Mouse (Mus musculus): Measurements from ENCODE around the gene Gnai2.
"Not testable (repeated sequence)": the region's sequence is repeated elsewhere in the genome, so short reads cannot be mapped to it uniquely, and the experiment has no call there.

Gnai2 gene

DNA sequence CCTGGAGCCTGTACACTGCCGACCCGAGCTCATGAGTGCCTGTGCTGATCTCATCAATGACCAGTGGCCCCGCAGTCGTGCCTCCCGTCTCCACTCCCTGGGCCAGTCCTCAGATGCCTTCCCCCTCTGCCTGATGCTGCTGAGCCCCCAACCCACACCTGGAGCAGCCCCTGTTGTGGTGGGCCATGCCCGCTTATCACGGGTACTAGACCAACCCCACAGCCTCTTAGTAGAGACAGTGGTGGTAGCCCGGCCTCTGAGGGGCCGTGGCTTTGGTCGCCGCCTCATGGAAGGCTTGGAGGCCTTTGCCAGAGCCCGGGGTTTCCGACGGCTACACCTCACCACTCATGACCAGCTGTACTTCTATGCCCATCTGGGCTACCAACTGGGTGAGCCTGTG, 52.0 kb downstream of the Gnai2 start:
- no peak for DNase-seq

DNA sequence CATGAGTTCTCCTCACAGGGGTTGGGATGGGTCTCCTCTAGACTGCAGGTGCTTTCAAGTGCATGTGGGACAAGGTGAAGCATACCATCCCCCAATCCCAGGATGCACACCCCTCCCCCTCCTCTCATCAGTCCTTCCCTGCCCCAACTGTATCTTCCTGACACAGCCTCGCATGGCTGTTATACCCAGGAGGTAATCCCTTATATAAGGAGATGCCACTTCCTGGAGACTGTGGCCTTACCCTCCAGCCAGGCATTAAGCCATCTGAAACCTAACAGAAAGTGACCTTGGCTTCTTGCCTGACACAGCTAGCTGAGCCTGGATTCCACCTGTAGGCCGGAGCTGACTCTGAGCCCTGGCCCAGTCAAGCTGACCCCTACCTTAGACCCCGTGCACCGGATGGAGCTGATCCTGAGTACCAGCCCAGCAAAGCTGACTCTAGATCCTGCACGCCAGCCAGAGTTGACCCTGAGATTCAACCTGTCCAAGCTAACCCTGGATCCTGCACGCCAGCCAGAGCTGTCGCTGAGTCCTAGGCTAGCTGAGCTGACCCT, 52.6 kb downstream of the Gnai2 start:
- peak; percentile 61 for DNase-seq

DNA sequence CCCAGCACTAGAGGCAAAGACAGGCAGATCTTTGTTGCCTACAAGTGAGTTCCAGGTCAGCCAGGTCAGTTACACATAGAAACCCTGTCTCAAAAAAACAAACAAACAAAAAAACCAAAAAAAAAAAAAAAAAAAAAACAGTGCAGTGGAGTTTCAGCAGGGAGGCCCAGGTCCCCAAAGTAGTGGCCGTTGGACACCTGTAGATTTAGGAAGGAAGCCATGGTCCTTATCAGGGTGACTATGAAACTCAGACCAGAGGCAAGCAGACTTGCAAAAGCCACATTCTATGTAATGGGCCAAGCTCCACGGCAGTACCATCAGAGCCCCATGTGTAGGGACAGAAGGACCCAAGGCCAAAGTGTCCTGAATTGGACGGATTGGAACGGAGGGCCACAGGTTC, 53.6 kb downstream of the Gnai2 start:
- no peak for DNase-seq

DNA sequence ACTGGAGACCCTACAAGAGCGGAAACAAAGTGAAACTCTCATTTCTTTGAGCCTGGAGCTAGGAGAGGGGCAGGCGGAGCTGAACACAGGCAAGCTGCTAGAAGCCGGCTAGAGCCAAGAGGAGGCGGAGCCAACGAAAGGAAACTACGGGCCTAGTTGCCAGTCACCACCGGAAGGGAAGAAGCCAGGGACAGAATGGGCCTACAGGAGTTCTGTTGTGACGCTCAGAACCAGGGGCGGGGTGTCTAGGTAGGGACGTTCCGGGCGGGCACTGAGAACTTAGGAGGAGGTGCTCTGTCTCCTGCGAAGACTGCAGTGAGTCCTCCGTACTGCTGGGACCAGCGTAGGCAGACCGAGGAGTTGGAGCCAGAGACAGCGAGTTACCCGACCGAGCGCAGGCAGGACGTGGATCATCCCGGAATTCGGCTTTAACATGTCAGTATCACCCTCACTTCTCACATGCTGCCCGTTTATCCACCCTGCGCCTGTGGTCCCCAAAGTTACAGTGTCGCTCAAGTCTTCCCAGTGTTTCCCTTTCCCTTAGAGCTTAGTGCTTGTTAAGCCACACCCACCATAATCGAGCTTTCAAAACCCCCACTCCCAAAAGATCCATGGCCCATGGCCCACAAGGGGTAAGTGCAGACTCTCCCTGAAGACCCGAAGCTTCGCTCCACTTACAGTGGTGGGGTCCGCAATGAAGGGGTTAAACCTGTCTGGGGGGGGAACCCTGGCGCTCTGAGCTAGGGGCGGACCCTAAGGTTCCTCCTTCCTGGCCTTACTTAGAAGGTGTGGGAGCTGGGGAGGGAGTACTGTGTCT, 54.5 kb downstream of the Gnai2 start, which contains the start of gene Hyal3:
Gene Hyal3 (plus strand): TSS at position 318 of the 817 bp plus-strand sequence.
- peak; percentile 97 for DNase-seq

DNA sequence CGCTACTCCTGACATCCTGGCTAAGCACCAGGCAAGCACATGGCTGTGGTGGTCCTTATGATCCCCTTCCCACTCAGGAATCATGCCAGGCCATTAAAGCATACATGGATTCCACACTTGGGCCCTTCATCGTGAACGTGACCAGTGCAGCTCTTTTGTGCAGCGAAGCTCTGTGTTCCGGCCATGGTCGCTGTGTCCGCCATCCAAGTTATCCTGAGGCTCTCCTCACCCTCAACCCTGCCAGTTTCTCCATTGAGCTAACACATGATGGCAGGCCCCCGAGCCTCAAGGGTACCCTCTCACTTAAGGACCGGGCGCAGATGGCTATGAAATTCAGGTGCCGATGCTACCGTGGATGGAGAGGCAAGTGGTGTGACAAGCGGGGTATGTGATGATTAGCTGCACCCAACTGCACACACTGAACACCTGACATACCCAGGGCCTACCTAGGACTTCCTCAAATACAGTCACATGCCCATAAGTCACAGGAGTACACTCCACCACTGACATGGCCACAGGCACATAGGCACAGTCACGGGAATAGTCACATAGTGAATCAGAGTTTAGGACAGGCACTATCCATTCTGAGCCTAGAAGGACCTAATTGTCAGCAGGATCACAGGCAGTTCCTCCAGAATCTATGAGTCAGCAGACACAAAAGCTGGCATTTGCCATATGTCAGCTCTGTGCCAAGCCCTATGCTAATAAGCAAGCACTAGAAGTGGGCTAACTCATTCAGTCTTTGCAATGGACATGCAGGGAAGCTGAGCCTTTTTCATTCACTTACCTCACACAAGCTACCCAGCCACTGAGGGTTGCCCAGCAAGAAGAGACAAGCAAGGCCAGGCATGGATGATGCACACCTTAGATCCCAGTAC, 55.9 kb downstream of the Gnai2 start:
- DNase-seq: no peak

DNA sequence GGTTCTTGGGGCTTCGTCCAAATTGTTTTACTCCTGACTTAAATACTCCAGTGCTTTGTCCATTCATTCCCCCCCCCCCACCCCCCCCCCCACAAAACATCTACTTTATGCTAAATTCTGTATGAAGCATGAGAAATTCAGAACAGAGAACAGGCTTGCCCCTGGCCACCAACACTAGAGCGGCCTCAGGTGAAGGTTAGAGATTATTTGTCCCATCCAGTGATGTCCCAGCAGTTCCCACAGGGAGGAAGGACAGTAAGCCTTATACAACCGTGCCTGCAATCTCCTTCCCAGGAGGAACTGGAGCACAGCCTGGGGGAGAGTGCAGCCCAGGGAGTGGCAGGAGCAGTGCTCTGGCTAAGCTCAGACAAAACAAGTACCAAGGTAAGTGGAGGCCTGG, 56.6 kb downstream of the Gnai2 start, which contains the start of gene Naa80:
Gene Naa80 (plus strand): TSS at position 301 of the 400 bp plus-strand sequence.
- DNase-seq: no peak

DNA sequence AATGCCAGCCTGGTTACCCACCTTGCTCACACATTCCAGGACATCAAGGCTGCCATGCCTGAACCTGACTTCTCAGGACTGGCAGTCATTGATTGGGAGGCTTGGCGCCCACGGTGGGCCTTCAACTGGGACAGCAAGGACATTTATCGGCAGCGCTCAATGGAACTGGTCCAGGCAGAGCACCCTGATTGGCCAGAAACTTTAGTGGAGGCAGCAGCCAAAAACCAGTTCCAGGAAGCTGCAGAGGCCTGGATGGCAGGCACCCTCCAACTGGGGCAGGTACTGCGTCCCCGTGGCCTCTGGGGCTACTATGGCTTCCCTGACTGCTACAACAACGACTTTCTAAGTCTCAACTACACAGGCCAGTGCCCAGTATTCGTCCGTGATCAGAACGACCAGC, 57.3 kb downstream of the Gnai2 start:
- DNase-seq: no peak

DNA sequence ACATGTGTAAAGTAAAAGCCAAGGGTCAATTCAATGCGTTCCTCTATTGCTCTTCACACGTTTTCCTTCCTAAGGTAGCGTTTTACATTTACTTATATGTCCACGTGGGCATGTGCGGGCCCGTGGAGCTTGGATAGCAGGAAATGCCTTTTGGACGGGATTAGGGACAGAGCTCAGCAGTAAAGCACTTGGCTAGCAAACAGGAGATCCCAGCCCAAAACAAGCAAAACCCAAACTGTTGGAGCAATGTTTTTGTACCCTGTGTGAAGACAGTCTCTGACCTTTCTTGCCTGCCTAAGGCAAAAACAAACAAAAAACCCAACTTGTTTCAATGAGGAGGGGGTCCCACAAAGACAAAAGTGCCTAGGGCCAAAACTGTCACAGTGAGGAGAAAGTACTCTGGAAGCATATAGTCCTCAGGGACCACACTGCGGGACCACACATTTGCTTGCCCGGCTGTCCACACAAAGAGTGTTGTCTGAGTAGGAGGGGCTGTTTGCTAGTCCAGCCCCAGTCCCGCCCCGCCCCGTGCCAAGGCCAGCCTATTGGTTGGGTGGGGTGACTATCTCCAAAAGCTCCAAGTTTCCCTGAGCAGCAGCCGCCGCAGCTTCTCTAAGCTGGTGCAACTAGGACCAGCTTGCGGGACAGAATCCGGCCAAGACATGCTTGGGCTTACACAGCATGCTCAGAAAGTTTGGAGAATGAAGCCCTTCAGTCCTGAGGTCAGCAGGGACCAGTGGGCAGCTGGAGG, 58.6 kb downstream of the Gnai2 start, which contains the start of gene Hyal1:
Gene Hyal1 (plus strand): TSS at position 571 of the 751 bp plus-strand sequence.
- DNase-seq: peak; percentile 86

DNA sequence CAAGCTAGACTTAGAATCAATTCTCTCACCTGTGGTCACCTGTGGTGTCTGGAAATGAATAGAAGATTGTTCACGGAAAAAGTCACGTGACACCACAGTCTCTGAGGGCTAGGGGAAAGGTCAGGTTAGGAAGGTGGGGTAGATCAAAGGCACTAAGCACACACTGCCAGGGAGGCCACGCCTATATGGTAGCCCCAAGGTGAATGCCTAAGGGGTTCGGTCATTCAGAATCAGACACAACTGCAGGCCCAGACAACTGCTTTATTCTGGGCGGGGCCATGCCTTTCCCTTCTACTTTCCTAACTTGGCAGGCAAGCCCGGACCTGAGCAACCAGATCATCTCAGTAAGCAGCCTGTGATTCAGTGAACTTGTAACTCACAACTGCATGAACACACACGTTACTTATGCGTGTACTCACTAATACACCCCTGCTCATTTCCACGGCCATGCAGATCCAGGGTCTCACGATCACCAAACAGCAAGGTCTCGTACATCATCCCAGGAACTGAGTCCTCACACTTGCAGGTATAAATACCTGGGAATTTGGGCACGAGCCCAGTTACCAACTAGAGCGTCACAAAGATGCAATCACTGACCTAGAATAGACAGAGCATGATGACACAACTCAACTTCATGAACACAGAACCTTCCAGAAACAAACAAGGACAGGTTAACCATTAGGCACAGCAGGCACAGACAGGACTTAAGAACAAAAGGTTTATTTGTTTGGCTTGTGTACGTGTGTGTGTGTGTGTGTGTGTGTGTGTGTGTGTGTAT, 59.4 kb downstream of the Gnai2 start:
- DNase-seq: peak; percentile 70

DNA sequence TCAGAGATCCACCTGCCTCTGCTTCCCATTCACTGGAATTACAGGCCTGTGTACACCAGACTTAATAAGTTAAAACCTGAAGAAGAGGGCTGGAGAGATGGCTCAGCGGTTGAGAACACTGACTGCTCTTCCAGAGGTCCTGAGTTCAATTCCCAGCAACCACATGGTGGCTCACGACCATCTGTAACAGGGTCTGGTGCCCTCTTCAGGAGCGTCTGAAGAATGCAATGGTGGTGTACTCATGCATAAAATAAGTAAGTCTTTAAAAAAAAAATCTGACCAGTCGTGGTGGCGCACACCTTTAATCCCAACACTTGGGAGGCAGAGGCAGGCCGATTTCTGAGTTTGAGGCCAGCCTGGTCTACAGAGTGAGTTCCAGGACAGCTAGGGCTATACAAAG, 61.4 kb downstream of the Gnai2 start:
- not testable (repeated sequence) for DNase-seq

DNA sequence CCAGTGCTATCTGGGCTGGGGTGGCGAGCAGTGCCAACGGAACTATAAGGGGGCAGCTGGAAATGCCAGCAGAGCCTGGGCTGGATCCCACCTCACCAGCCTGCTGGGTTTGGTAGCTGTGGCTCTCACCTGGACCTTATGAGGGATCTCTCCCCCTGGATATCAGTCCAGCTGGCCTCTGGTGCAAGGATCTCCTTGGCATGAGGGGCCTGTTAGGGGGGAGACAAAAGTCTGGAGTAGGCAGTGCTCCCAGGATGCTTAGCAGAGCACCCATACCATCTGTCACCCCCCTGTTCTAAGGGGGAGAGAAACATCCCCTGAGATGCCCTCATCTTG, 62.9 kb downstream of the Gnai2 start:
- no peak for DNase-seq

DNA sequence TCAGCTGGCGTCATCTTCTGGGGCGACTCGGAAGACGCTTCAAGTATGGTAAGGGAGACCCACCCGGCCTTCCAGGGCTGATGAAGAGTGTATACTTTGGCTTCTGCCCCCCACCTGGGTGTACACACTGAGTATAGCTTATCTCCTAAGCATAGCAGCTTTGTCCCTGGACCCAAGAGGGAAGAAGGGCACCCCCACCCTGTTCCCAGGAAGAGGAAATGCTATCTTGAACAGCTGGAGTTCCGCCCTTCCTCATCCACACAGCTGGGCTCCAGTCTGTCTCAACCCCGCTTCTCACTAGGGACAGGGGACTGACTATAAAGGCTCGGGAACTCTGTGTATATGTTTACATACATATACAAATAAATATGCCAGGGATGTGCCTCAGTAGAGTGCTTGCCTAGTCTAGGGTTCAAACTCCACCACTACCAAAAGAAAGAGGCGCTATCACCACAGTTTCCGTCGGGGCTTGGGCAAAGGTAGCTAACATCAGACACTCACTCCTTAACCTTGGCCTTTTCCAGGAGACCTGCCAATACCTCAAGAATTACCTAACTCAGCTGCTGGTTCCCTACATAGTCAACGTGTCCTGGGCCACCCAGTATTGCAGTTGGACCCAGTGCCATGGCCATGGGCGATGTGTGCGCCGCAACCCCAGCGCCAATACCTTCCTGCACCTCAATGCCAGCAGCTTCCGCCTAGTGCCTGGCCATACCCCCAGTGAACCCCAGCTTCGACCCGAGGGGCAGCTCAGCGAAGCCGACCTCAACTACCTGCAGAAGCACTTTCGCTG, 63.4 kb downstream of the Gnai2 start:
- DNase-seq: peak; percentile 71

DNA sequence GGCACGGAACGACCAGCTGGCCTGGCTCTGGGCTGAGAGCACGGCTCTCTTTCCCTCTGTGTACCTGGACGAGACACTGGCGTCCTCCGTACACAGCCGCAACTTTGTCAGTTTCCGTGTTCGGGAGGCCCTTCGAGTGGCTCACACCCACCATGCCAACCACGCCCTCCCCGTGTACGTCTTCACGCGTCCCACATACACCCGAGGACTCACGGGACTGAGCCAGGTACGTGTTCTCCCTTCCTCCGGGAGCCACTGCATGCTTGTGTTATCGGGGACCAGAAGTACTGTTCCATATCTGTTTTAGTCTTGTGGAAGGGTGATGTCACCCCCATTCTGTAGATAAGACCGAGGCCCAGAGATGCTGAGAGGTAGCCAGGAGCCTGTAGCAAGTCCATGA, 64.3 kb downstream of the Gnai2 start:
- DNase-seq: no peak

DNA sequence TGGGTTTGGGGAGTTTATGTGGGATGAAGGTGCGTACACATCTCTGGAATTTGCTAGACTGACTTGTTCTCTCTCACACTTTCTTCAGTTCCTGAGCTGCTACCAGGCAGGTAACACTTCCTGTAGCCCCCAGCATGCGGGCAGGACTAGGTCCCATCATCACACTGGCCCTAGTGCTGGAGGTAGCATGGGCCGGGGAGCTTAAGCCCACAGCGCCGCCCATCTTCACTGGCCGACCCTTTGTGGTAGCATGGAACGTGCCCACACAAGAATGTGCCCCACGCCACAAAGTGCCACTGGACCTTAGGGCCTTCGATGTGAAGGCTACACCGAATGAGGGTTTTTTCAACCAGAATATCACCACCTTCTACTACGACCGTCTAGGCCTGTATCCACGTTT, 65.2 kb downstream of the Gnai2 start:
- no peak for DNase-seq

DNA sequence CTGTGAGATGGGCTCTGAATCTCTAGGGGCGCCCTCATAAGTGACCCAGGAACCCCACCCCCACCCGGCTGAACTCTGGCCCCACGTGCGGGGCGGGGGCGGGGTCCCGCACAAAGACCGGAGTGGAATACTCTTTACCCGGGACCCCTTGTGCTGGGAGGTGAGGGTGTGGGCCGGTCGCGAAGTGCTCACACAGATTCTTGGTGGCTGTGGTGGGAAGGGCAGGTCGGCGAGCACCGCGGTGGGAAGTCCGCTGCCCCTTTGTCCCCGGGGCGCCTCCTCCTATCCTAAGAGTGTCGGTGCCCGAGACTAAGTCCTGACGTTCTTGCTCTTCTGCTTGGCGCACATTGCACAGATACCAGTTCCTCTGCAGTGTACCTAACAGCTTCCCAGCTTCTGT, 65.9 kb downstream of the Gnai2 start:
- DNase-seq: no peak

DNA sequence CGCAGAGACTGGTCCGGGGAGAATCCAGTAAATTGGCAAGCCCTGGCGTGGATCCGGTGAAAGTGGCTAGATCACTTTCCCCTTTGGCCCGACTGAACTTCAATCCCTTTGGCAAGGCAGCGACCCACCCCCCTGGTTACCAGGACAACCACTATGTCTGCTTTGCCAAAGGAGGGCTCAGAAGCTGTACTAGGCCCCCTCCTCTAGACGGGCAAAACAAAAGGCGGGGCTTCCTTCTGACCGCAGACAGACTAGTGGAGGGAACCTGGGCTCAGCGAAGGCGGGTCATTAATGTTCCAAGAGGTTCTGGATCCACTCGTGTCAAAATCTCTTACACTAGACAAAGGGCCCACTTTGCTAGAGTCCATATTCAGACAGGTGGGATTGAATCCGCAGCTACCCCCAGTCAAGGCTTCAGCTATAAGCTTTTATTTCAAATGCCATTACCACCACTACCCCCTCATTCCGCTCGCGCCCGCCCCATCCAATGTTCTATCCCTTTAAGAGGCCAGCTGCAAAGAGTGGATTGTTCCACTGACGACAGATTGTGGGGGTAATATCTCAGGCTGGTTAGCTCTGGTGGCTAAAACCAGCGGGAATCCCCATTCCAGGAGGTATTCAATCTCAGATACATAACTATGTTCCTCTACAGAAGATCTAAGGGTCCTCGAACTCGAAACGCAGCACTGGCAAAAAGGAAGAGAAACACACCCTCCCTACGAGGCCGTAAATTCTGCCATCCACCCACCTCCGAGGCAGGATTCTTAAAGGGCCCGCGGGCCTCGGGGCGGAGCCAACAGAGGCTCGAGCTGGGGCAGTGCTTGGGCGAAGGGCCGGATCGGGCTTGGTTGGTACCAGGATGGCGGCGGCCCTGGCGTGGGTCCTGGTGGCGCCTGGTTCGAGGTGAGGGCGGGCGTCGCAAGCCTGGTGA, 66.6 kb downstream of the Gnai2 start:
- DNase-seq: peak; percentile 94

DNA sequence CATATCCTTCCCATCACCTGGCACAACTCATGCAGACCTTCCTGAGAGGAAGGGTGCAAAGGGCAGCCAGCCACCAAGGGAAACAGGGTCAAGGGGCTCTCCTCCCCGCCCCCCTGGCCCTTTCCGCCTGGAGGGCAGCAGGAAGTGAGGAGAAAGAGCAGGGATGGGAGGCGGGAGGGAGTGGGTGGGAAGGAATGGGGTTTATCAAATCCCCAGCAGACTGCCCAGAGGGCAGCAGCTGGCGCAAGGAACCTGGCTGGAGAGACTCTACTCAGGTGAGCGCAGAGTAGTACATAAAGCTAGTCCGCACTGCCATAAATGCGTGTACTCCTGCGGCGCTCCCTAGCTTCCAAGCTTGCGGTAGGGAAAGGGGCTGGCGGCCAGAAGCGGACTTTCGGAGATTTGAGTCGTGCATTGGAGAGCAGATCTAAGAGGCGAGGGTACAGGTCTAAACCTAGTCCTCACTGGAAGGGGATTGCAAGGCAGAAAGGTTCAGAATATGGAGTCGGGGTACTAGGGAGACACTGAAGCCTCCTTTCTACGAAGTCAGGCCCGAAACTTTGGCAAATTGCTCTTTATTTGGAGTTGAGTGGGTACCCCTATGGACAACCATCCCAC, 67.4 kb downstream of the Gnai2 start, which contains the start of gene Hyal2:
Gene Hyal2 (plus strand): TSS at position 244 of the 618 bp plus-strand sequence.
- peak; percentile 93 for DNase-seq

DNA sequence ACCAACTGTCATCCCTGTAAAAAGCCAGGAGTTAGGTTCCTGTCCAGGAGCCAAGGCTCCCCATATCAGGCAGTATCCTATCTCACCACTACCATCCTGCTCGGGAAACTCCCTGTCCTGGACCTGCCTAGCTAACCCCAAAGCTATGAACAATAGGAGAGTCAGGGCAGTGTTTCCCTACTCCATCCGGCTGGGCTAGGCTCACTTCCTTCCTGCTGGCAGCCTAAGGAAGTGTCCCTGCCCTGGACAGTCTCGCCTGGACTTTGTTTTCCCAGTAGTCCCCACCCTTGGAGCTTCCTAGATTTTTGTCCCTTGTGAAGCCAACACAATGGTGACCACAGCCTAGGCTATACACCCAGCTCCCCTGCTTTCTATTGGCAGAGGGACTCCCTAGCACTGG, 68.3 kb downstream of the Gnai2 start:
- DNase-seq: peak; percentile 78

DNA sequence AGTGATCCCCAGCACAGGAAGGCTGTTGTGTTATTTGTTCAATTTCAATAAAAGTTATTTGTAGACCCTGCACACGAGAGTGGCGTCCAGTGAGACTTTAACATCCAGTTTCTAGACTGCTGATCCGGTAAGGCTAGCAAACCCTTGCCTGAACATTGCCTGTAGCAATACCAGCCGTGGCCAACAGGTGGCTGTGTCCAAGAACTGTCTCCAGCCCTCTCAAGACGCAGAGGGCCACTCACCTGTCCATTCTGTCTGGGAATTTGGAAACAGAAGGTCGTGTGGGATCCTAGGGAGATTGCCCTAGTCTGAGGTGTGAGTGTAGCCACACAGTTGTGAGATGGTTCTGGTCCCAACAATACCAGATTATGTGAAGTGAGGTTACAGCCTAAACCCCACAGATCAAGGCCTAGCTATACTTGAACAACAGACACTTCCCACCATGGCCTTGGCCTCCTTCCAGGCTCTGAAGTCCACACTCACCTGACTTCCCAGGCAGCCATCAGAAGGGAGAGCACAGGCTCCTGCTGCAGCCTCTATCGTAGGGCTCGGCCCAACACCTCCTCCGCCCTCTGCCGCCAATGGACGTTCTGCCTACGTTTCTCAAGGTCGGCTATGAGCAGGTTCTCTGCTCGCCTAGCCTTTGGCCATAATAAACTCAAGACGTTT, 69.0 kb downstream of the Gnai2 start:
- peak; percentile 95 for DNase-seq
